Mouse (Mus musculus): Measurements from ENCODE around the gene Fcgr2b. TPM values are rescaled to one million over a fixed set of nuclear protein-coding genes. Genes with fewer than 3 reads are reported as not detected.

Fcgr2b gene
- total and polyA plus RNA-seq, 2 experiments: 34.9 to 68.7 TPM

DNA sequence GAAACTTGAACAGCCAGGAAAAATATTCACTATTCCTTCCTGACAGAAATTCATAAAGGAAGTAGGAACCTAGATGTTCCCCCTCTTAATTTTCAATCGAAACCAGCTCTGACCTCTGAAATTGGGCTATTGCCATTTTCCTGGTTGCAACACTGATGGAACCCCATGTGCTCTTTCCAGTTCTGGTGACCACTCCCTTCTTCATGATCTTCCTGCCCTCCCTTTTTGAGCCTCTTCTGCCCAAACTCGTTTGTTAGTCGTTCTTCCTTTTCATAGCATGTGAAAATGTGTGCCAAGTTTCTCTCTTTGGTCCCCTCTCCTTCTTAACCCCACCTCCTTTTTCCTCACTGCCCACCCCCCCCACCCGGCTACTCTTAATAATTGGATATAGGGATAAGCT, 35.4 kb upstream of the Fcgr2b start:
- no peaks in the 10 kb centered on the region for H3K36me3 ChIP-seq (ENCODE audit: control insufficient read depth, insufficient read depth, low read length)
- H3K9ac ChIP-seq (ENCODE audit: low read depth, low read length): no peak overlapping the region
- H3K4me1 ChIP-seq (ENCODE audit: control insufficient read depth, insufficient read depth, low read length): no peaks in the 10 kb centered on the region
- H3K4me3 ChIP-seq (ENCODE audit: insufficient read depth, low read depth, low read length): no peak overlapping the region
- 81% methylated on average over 4 of the region's 4 CpGs for WGBS
- no peaks in the 10 kb centered on the region for H3K79me2 ChIP-seq (ENCODE audit: control insufficient read depth, insufficient read depth, low read length)
- TF ChIP-seq POLR2A (IDR thresholded peaks at IDR 0.05; ENCODE audit: extremely low read depth, insufficient read depth, low read length): no peak
- no peak for TF ChIP-seq CTCF (IDR thresholded peaks at IDR 0.05; ENCODE audit: low read depth, low read length)
- H3K27me3 ChIP-seq (ENCODE audit: control insufficient read depth, insufficient read depth, low read length): no peaks in the 10 kb centered on the region
- peak; percentile 31 for DNase-seq (ENCODE audit: extremely low read depth, low read depth, low spot score)
- H3K27ac ChIP-seq (replicated peaks; ENCODE audit: insufficient read depth, low read depth, low read length): no peak overlapping the region

- 92% methylated on average over 2 of the region's 2 CpGs for WGBS
- Histone ChIP-seq H3K79me2 (ENCODE audit: control insufficient read depth, insufficient read depth, low read length) (no peaks in the 10 kb centered on the region), H3K36me3 (ENCODE audit: control insufficient read depth, insufficient read depth, low read length) (no peaks in the 10 kb centered on the region), H3K27ac (replicated peaks; ENCODE audit: insufficient read depth, low read depth, low read length) (peak overlapping the region; percentile 13; the same call in 1 of the 2 replicates), H3K9ac (ENCODE audit: low read depth, low read length) (no peak overlapping the region), H3K27me3 (ENCODE audit: control insufficient read depth, insufficient read depth, low read length) (no peaks in the 10 kb centered on the region), H3K4me3 (ENCODE audit: insufficient read depth, low read depth, low read length) (no peak overlapping the region), H3K4me1 (ENCODE audit: control insufficient read depth, insufficient read depth, low read length) (no peaks in the 10 kb centered on the region)
- TF ChIP-seq CTCF (IDR thresholded peaks at IDR 0.05; ENCODE audit: low read depth, low read length) (peak; percentile 45), POLR2A (IDR thresholded peaks at IDR 0.05; ENCODE audit: extremely low read depth, insufficient read depth, low read length) (no peak)
- no peak for DNase-seq (ENCODE audit: extremely low read depth, low read depth, low spot score)
These were observed 30.6 kb upstream of the Fcgr2b start for GRCm38 (mm10) chr1:171006905-171007304.

GRCm38 (mm10) chr1:171006335-171006734, 30.0 kb upstream of the Fcgr2b start:
- DNase-seq (ENCODE audit: extremely low read depth, low read depth, low spot score): peak; percentile 47
- 78% methylated on average over 4 of the region's 4 CpGs for WGBS
- no peaks in the 10 kb centered on the region for H3K27me3 ChIP-seq (ENCODE audit: control insufficient read depth, insufficient read depth, low read length)

DNA sequence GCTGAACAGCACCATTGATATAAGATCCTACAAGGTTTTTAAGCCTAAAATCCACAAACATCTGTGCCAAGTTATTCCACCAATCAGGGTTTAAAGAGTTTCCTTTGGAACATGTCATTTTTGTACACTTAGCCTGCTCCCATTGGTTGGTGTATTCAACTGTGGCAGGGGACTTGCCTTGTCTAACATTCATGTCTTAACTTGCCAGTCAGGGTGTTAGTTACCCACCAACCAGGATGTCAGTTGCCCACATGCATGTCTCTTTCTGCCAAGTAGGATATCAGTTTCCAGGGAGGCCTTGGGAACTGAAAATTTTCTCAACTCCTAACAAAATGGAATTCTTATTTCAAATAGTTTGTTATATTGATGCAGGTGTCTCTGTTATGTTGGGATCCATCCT, 29.2 kb upstream of the Fcgr2b start:
- no peak overlapping the region for H3K4me3 ChIP-seq (ENCODE audit: insufficient read depth, low read depth, low read length)
- DNase-seq (ENCODE audit: extremely low read depth, low read depth, low spot score): no peak
- TF ChIP-seq CTCF (IDR thresholded peaks at IDR 0.05; ENCODE audit: low read depth, low read length) (no peak), POLR2A (IDR thresholded peaks at IDR 0.05; ENCODE audit: extremely low read depth, insufficient read depth, low read length) (no peak)
- no peaks in the 10 kb centered on the region for H3K36me3 ChIP-seq (ENCODE audit: control insufficient read depth, insufficient read depth, low read length)
- no peak overlapping the region for H3K27ac ChIP-seq (replicated peaks; ENCODE audit: insufficient read depth, low read depth, low read length)
- H3K79me2 ChIP-seq (ENCODE audit: control insufficient read depth, insufficient read depth, low read length): no peaks in the 10 kb centered on the region
- no peaks in the 10 kb centered on the region for H3K27me3 ChIP-seq (ENCODE audit: control insufficient read depth, insufficient read depth, low read length)
- no peak overlapping the region for H3K9ac ChIP-seq (ENCODE audit: low read depth, low read length)
- H3K4me1 ChIP-seq (ENCODE audit: control insufficient read depth, insufficient read depth, low read length): no peaks in the 10 kb centered on the region

More at GRCm38 (mm10) chr1:171006335-171006734, 30.0 kb upstream of the Fcgr2b start:
- Histone ChIP-seq H3K4me3 (ENCODE audit: insufficient read depth, low read depth, low read length) (no peak overlapping the region), H3K4me1 (ENCODE audit: control insufficient read depth, insufficient read depth, low read length) (no peaks in the 10 kb centered on the region), H3K9ac (ENCODE audit: low read depth, low read length) (no peak overlapping the region), H3K36me3 (ENCODE audit: control insufficient read depth, insufficient read depth, low read length) (no peaks in the 10 kb centered on the region), H3K79me2 (ENCODE audit: control insufficient read depth, insufficient read depth, low read length) (no peaks in the 10 kb centered on the region), H3K27ac (replicated peaks; ENCODE audit: insufficient read depth, low read depth, low read length) (no peak overlapping the region; the same call in 1 of the 2 replicates)
- no peak for TF ChIP-seq POLR2A (IDR thresholded peaks at IDR 0.05; ENCODE audit: extremely low read depth, insufficient read depth, low read length)
- no peak for TF ChIP-seq CTCF (IDR thresholded peaks at IDR 0.05; ENCODE audit: low read depth, low read length)

GRCm38 (mm10) chr1:171005081-171005480, 28.7 kb upstream of the Fcgr2b start:
- H3K79me2 ChIP-seq (ENCODE audit: control insufficient read depth, insufficient read depth, low read length): no peaks in the 10 kb centered on the region
- no peak for DNase-seq (ENCODE audit: extremely low read depth, low read depth, low spot score)
- no peak for TF ChIP-seq POLR2A (IDR thresholded peaks at IDR 0.05; ENCODE audit: extremely low read depth, insufficient read depth, low read length)
- TF ChIP-seq CTCF (IDR thresholded peaks at IDR 0.05; ENCODE audit: low read depth, low read length): no peak
- no peaks in the 10 kb centered on the region for H3K36me3 ChIP-seq (ENCODE audit: control insufficient read depth, insufficient read depth, low read length)
- H3K9ac ChIP-seq (ENCODE audit: low read depth, low read length): no peak overlapping the region
- no peaks in the 10 kb centered on the region for H3K4me1 ChIP-seq (ENCODE audit: control insufficient read depth, insufficient read depth, low read length)
- no peak overlapping the region for H3K4me3 ChIP-seq (ENCODE audit: insufficient read depth, low read depth, low read length)
- WGBS: 68% methylated on average over 6 of the region's 6 CpGs
- no peaks in the 10 kb centered on the region for H3K27me3 ChIP-seq (ENCODE audit: control insufficient read depth, insufficient read depth, low read length)
- H3K27ac ChIP-seq (replicated peaks; ENCODE audit: insufficient read depth, low read depth, low read length): no peak overlapping the region

GRCm38 (mm10) chr1:170999811-171000210, 23.5 kb upstream of the Fcgr2b start:
- no peak for TF ChIP-seq CTCF (IDR thresholded peaks at IDR 0.05; ENCODE audit: low read depth, low read length)
- no peak for TF ChIP-seq POLR2A (IDR thresholded peaks at IDR 0.05; ENCODE audit: extremely low read depth, insufficient read depth, low read length)

More at GRCm38 (mm10) chr1:170999811-171000210, 23.5 kb upstream of the Fcgr2b start:
- no peak overlapping the region for H3K9ac ChIP-seq (ENCODE audit: low read depth, low read length)
- no peak overlapping the region for H3K4me3 ChIP-seq (ENCODE audit: insufficient read depth, low read depth, low read length)
- no peak overlapping the region for H3K27ac ChIP-seq (replicated peaks; ENCODE audit: insufficient read depth, low read depth, low read length)
- no peaks in the 10 kb centered on the region for H3K4me1 ChIP-seq (ENCODE audit: control insufficient read depth, insufficient read depth, low read length)
- DNase-seq (ENCODE audit: extremely low read depth, low read depth, low spot score): no peak
- no peaks in the 10 kb centered on the region for H3K36me3 ChIP-seq (ENCODE audit: control insufficient read depth, insufficient read depth, low read length)
- H3K79me2 ChIP-seq (ENCODE audit: control insufficient read depth, insufficient read depth, low read length): no peaks in the 10 kb centered on the region
- H3K27me3 ChIP-seq (ENCODE audit: control insufficient read depth, insufficient read depth, low read length): no peaks in the 10 kb centered on the region
